Mouse (Mus musculus) liver, postnatal 0 days (tissue): ENCODE measurements at regions not wholly inside any gene's neighbourhood (a gene's known extent, or its start where the extent isn't known, plus 50 kb on each side); places are given as distances from the start of the nearest gene placed in this dataset.

ENCODE experiments used
- ATAC-seq: fragments of 200-750 bp; cut with Nextera tagmentation; 2 replicates; pipeline ENCODE4 v1.8.0; 2017; ENCODE audit warnings: mild to moderate bottlenecking, moderate library complexity
- DNase-seq: peaks from one replicate; pipeline ENCODE4 v3.0.0-alpha.2; 2016
- H3K27ac ChIP-seq: fragments of 300-500 bp; sonication (generic); 2 replicates; pipeline ENCODE4 v1.5.1; 2014; ENCODE audit warnings: antibody characterized with exemption, moderate library complexity, mild to moderate bottlenecking, low read depth
- H3K27me3 ChIP-seq: fragments of 300-500 bp; sonication (generic); 2 replicates; pipeline ENCODE4 v1.6.1; 2014; ENCODE audit warnings: low read length, control low read depth, mixed read lengths; ENCODE audit not compliant: insufficient read depth
- H3K36me3 ChIP-seq: fragments of 300-500 bp; sonication (generic); replicated peaks from 2 replicates; pipeline ENCODE4 v1.6.1; 2014; ENCODE audit warnings: mild to moderate bottlenecking, control low read depth, low read length, moderate library complexity, mixed read lengths; ENCODE audit not compliant: insufficient read depth
- H3K4me1 ChIP-seq: fragments of 300-500 bp; sonication (generic); 2 replicates; pipeline ENCODE4 v1.6.1; 2014; ENCODE audit warnings: antibody characterized with exemption, mild to moderate bottlenecking, control low read depth; ENCODE audit not compliant: insufficient read depth
- H3K4me2 ChIP-seq: fragments of 300-500 bp; sonication (generic); 2 replicates; pipeline ENCODE4 v1.6.1; 2014; ENCODE audit warnings: low read depth, mild to moderate bottlenecking, low read length, moderate library complexity, mixed read lengths
- H3K4me3 ChIP-seq: fragments of 300-500 bp; sonication (generic); 2 replicates; pipeline ENCODE4 v1.5.1; 2014; ENCODE audit warnings: low read depth, low read length
- H3K9ac ChIP-seq: fragments of 300-500 bp; sonication (generic); replicated peaks from 2 replicates; pipeline ENCODE4 v1.6.1; 2014; ENCODE audit warnings: mild to moderate bottlenecking, moderate library complexity
- H3K9me3 ChIP-seq: fragments of 300-500 bp; sonication (generic); 2 replicates; pipeline ENCODE4 v1.6.1; 2016; ENCODE audit warnings: mild to moderate bottlenecking, control low read depth, low read length, mixed read lengths
- CTCF ChIP-seq: sonication (generic); IDR thresholded peaks from 2 replicates; pipeline ENCODE4 v1.5.1; 2016; ENCODE audit warnings: antibody characterized with exemption, low read depth
- EP300 ChIP-seq: IDR thresholded peaks from 2 replicates; pipeline ENCODE4 v1.6.1; 2016; ENCODE audit warnings: antibody characterized with exemption, low read depth, mild to moderate bottlenecking
- WGBS: fragments of 180-500 bp; shearing (Covaris S2); extraction: QIAGEN DNeasy Blood & Tissue Kit; methylation state at CpG from one replicate; pipeline ENCODE4 v1.1.7; 2014; ENCODE audit not compliant: insufficient replicate concordance; 5-methylcytosine and 5-hydroxymethylcytosine counted together

GRCm38 (mm10) chr1:186497333-186497732 is 208.5 kb downstream of the Tgfb2 start:
- H3K36me3 ChIP-seq, result no peaks in the 10 kb centered on the region
- no peak for ATAC-seq
- 65% methylated on average over 2 of the region's 2 CpGs for WGBS
- no peak overlapping the region for H3K4me2 ChIP-seq
- H3K4me3 ChIP-seq, result no peak overlapping the region
- no peaks in the 10 kb centered on the region for H3K27me3 ChIP-seq
- no peak for DNase-seq
- TF ChIP-seq CTCF (no peak), EP300 (no peak)
- no peak overlapping the region for H3K9ac ChIP-seq
- no peaks in the 10 kb centered on the region for H3K4me1 ChIP-seq
- H3K27ac ChIP-seq, result no peak overlapping the region
- no peaks in the 10 kb centered on the region for H3K9me3 ChIP-seq

GRCm38 (mm10) chr1:186494411-186494783 is 211.4 kb downstream of the Tgfb2 start:
- TF ChIP-seq CTCF, result no peak
- no peak for TF ChIP-seq EP300

GRCm38 (mm10) chr1:186493664-186494410 is 212.0 kb downstream of the Tgfb2 start:
- Histone ChIP-seq H3K9me3 (no peaks in the 10 kb centered on the region), H3K27ac (no peak overlapping the region), H3K36me3 (no peaks in the 10 kb centered on the region), H3K4me3 (no peak overlapping the region), H3K4me2 (no peak overlapping the region), H3K9ac (no peak overlapping the region), H3K27me3 (no peaks in the 10 kb centered on the region), H3K4me1 (no peaks in the 10 kb centered on the region)
- TF ChIP-seq EP300, result no peak
- TF ChIP-seq CTCF, result no peak
- DNase-seq (no peak), ATAC-seq (no peak)
- 83% methylated on average over 14 of the region's 14 CpGs for WGBS

More at GRCm38 (mm10) chr1:186494411-186494783, 211.4 kb downstream of the Tgfb2 start:
- no peak for DNase-seq
- Histone ChIP-seq H3K27me3 (no peaks in the 10 kb centered on the region), H3K9ac (no peak overlapping the region), H3K4me3 (no peak overlapping the region), H3K9me3 (no peaks in the 10 kb centered on the region), H3K4me1 (no peaks in the 10 kb centered on the region), H3K4me2 (no peak overlapping the region), H3K27ac (no peak overlapping the region), H3K36me3 (no peaks in the 10 kb centered on the region)
- ATAC-seq, result no peak
- 85% methylated on average over 5 of the region's 5 CpGs for WGBS

- ATAC-seq, result no peak
- no peak overlapping the region for H3K4me2 ChIP-seq
- H3K9ac ChIP-seq, result no peak overlapping the region
- no peaks in the 10 kb centered on the region for H3K27me3 ChIP-seq
- no peaks in the 10 kb centered on the region for H3K9me3 ChIP-seq
- TF ChIP-seq CTCF, result no peak
- no peak for TF ChIP-seq EP300
- no peak overlapping the region for H3K4me3 ChIP-seq
- no peaks in the 10 kb centered on the region for H3K4me1 ChIP-seq
- DNase-seq, result no peak
- no peaks in the 10 kb centered on the region for H3K36me3 ChIP-seq
- H3K27ac ChIP-seq, result no peak overlapping the region
- 74% methylated on average over 8 of the region's 8 CpGs for WGBS
Observed at GRCm38 (mm10) chr1:186482177-186482576, 223.6 kb downstream of the Tgfb2 start.

GRCm38 (mm10) chr1:186480019-186480418 is 225.8 kb downstream of the Tgfb2 start:
- TF ChIP-seq EP300 (no peak), CTCF (no peak)
- 29% methylated on average over 1 of the region's 1 CpGs for WGBS
- Histone ChIP-seq H3K36me3 (no peaks in the 10 kb centered on the region), H3K4me3 (no peak overlapping the region), H3K9me3 (no peaks in the 10 kb centered on the region), H3K9ac (no peak overlapping the region), H3K27ac (no peak overlapping the region), H3K4me1 (no peaks in the 10 kb centered on the region), H3K27me3 (no peaks in the 10 kb centered on the region), H3K4me2 (no peak overlapping the region)
- peak; percentile 54; the same call in 1 of the 2 replicates for ATAC-seq
- DNase-seq, result no peak

GRCm38 (mm10) chr1:186478428-186479238 is 227.2 kb downstream of the Tgfb2 start:
- no peak for TF ChIP-seq CTCF
- TF ChIP-seq EP300, result no peak
- 66% methylated on average over 8 of the region's 8 CpGs for WGBS
- no peak for DNase-seq

More at GRCm38 (mm10) chr1:186478428-186479238, 227.2 kb downstream of the Tgfb2 start:
- no peak for ATAC-seq
- Histone ChIP-seq H3K4me2 (no peak overlapping the region), H3K9ac (no peak overlapping the region), H3K9me3 (no peaks in the 10 kb centered on the region), H3K4me1 (no peaks in the 10 kb centered on the region), H3K4me3 (no peak overlapping the region), H3K27me3 (no peaks in the 10 kb centered on the region), H3K27ac (no peak overlapping the region), H3K36me3 (no peaks in the 10 kb centered on the region)
